Mouse (Mus musculus): ENCODE data around the gene Olfr654. TPM values are rescaled to one million over a fixed set of nuclear protein-coding genes. Genes with fewer than 3 reads are reported as not detected.

Olfr654 gene
- total RNA-seq (2014; fragmentation: Nextera tagmentation): not detected in 2 replicates
- not detected in 2 replicates for total RNA-seq (2017)

DNA sequence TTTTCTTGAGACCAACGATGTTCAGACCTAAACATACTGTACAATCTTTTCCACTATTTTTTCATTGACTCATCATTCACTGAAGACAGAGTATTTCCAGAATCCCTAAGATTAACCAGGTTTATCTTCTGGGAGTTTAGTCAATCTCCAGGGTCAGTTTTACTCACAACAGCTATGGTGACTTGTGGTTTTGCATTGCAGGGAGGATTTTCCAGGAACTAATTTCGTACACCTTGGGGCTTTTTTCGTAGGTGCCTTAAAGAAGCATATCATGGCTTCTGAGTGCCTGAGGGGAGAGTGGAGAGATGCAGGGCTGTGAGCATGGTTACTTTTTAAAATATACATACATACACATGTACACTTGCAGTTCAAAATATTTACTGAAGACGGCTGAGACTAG lies at the start of gene Olfr654:
TSS of gene Olfr654 (plus strand) at position 301 of the 400 bp plus-strand sequence.
- no peak for ATAC-seq (replicated peaks; ENCODE audit: poor library complexity, severe bottlenecking)

DNA sequence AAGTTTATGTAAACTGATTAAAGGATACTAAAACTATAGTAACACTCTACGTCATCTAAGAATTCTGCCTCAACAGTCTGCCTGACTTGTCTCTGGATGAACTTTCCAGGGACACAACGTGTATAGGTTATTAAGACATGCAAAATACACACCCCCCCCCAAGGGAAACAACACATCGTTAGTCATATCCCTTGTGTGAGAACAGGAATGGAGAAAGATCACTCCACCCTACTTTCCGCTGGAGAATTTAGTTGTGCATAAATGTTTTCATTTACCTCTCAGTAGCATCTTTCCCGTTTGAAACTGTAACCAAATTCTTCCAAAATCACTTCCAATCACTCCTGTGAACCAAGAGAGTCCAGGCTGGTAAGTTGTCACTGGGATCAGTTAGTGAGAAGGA lies 37.0 kb upstream of the Olfr654 start, which contains the start of gene Olfr651:
TSS of gene Olfr651 (plus strand) at position 301 of the 400 bp plus-strand sequence.
- ATAC-seq (replicated peaks; ENCODE audit: poor library complexity, severe bottlenecking): no peak

DNA sequence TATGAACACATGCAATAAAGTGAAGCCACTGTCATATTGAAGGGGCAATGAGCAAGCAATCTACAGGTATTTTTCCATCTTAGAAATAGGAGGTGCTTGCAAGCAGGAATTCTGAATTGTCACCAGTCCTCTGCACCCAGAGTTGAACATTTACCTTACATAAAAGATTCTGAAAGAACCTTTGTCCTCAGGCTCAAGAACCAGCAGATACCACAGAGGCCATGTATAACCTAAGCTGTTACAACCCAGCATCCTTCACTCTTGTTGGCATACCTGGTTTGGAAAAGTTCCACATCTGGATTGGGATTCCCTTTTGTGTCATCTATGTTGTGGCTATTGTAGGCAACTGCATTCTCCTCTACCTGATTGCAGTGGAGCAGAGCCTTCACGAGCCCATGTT lies 34.1 kb upstream of the Olfr654 start:
- ATAC-seq (replicated peaks; ENCODE audit: poor library complexity, severe bottlenecking): no peak

DNA sequence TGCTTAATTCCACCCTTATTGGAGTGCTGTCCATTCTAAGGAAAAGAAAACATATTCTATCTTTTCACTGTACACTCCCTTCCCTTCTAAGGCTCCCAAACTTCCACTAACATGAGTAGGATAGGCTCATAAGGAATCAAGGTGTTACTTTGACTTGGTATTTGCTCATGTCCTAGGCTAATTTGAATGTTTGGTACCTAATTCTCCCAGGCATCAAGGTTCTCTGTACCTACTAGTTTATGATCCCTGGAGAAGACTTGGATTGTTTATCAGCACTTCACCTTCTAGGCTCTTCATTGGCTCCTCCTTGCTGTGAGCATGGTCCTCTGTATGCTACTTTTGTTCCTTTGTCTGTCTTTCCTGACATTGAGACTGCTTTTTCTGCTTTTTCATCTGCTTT lies 26.2 kb upstream of the Olfr654 start, which contains the start of gene Olfr652:
TSS of gene Olfr652 (plus strand) at position 301 of the 400 bp plus-strand sequence.
- ATAC-seq (replicated peaks; ENCODE audit: poor library complexity, severe bottlenecking): no peak

DNA sequence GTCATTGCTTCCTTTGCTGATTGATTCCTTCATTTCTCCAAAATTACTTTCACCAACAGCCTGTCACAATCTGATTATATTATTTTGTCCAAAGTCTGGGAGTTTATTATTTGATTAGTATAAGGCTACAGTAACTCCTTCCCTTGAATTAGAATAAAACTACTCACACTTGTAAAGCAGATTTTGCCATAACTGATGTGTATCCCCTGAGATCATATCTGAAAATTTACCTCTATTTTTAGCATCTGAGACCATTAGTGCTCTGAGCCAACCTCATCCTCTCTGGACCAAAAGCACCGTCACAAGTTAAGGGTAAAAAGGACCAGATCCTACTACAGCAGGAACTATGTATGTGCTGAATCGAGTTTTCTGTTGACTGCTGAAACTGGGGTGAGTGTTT lies 9.8 kb upstream of the Olfr654 start, which contains the start of gene Olfr653:
TSS of gene Olfr653 (plus strand) at position 301 of the 400 bp plus-strand sequence.
- ATAC-seq (replicated peaks; ENCODE audit: poor library complexity, severe bottlenecking): no peak

DNA sequence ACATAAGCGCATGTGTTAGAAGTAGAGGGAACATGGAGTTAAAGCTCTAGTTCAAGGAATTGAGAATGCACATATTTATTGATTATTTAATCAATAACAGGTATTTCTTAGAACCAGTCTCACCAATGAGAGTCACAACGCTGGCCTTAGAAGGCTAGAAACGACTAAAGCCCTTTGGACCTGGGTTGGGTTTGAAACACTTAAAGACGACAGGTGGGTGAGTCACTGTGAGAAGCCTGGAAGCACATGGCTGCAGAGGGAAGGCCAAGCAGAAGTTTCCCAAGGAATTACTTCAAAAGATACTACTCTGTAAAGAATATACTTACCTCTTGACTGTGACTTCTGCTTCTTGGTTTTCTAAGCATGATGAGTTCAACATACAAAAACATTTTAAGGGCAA lies 6.0 kb upstream of the Olfr654 start:
- ATAC-seq (replicated peaks; ENCODE audit: poor library complexity, severe bottlenecking): no peak

DNA sequence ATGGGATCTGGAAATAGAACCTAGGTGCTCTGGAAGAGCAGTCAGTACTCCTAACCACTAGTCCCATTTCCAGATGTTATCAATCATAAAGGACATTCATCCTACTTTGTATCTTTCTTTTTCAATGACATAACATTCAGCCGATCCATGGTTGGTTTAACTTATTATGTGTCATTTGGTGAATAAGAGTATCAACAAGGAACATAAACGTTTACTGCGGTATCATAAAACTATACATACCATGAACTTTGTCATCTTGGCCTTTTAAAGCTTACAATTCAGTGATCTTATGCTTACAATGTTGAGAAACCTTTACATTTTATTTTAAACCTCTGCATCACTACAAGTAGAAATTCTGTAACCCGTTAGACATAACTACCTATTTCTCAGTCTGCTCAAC lies 5.4 kb upstream of the Olfr654 start:
- no peak for ATAC-seq (replicated peaks; ENCODE audit: poor library complexity, severe bottlenecking)

DNA sequence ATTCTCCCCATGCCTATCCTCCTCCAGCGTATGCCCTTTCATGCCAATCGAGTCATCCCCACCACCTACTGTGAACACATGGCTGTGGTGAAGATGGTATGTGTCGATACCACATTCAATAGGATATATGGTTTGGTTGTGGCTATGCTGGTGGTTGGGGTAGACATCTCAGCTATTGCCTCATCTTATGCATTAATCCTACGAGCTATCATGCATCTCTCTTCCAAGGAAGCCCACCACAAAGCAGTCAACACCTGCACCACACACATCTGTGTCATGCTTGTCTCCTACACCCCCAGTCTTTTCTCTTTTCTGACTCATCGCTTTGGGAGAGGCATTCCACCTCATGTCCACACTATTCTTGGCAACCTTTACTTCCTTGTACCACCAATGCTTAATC lies 1.4 kb downstream of the Olfr654 start:
- no peak for ATAC-seq (replicated peaks; ENCODE audit: poor library complexity, severe bottlenecking)

DNA sequence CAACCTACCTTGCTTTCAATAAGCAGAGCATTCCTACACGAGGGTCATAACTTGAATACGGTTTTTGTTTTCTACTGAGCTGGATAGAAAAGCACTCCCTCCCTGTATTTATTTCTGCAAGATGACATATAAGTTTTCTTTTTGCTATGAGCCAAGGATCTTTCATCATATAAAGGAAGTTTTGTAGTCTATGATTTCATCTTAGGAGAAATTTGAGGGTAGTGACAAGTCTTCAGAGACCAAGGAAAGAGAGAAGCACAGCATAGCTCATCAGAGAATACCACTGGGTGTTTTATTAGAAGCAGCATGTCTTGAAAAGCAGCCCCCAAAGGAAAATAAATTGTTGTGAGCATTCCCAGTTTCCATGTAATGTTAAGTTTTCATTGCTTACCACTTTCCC lies 14.9 kb downstream of the Olfr654 start, which contains the start of gene Olfr655:
TSS of gene Olfr655 (minus strand) at position 101 of the 400 bp plus-strand sequence.
- ATAC-seq (replicated peaks; ENCODE audit: poor library complexity, severe bottlenecking): no peak

DNA sequence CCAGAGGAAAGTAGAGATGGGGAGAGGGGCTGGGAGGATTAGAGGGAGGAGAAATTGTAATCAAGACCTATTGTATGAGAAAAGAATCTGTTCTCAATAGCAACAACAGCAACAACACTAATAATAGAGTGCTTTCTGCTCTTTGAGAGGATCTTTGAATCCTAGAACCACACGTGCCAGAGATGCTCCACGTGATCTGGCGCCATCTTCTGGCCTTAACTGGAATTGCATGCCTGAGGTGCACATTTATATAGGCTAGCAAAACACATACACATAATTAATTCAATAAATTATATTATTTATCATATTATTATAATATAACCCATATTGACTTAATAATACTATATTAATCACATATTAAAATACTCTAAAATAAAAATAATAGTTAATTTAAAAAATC lies 16.3 kb downstream of the Olfr654 start:
- ATAC-seq (replicated peaks; ENCODE audit: poor library complexity, severe bottlenecking): peak; percentile 91

DNA sequence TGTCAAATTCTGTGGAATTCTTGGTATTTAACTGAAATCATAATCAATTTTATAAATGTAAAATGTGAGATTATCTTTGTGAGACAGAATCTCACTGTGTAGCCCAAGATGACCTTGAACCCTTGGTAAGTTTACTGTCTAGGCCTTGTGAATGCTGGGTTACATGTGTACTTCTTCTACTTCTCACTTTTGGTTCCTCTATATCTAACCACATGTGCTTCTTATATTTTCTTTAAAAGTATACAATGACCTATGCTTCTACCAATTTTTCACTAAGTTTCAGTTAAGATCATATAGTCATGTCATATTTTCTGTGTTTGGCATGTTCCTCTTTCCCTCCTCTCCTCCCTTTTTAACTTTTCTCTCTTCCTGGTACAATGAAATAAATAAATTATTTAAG lies 17.9 kb downstream of the Olfr654 start:
- ATAC-seq (replicated peaks; ENCODE audit: poor library complexity, severe bottlenecking): peak; percentile 89

DNA sequence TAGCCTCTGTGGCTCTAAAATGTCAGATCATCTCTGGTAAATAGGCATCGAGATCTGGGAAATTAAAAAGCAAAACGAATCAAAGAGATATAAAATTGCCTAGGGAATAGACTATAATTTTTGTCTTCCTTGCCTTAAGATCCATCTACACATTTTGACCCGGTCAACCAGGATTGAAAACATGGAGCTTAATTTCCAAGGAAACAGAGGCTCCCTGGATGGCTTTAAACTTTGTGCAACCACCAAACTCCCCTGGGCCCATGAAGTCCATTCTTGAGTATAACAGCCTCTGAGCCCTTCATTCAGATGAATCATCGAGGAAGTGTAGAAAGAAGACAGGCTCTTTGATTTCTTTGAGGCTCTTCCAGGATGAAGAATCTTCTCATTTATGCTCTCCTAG lies 26.8 kb downstream of the Olfr654 start, which contains the start of gene Olfr656:
TSS of gene Olfr656 (plus strand) at position 301 of the 400 bp plus-strand sequence.
- ATAC-seq (replicated peaks; ENCODE audit: poor library complexity, severe bottlenecking): no peak

DNA sequence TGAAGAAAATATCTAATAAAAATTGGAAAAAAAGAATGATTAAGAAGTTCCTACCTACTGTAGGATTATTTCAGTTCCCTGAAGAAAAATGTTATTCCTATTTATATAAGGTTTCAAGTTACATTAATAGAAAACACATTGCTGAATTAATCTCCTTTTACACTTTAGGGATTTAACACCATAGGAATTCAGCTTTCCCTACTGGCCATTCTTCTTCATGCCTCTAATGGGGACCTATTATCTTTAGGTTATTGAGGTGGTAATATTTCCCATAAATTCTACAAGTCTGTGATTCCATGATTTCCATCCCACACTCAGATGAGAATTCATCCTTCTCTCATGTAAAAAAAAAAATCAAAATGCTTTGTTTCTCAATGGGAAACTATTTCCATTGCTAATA lies 37.7 kb downstream of the Olfr654 start, which contains the start of gene Olfr657:
TSS of gene Olfr657 (plus strand) at position 301 of the 400 bp plus-strand sequence.
- no peak for ATAC-seq (replicated peaks; ENCODE audit: poor library complexity, severe bottlenecking)

Other genes starting within 250 kb of the Olfr654 start
- 15.1 and 19.1 TPM in 2 replicates for gene Trim12c, start 233.7 kb upstream of the Olfr654 start, total RNA-seq (2014; fragmentation: Nextera tagmentation)
- 30.2 and 30.8 TPM in 2 replicates for gene Trim12c, start 233.7 kb upstream of the Olfr654 start, total RNA-seq (2017)
- gene Trim30b, start 217.1 kb upstream of the Olfr654 start, total RNA-seq (2014; fragmentation: Nextera tagmentation): 0.15 TPM in 1 of 2 replicates, not detected in the other
- 0.77 and 1.5 TPM in 2 replicates for gene Trim30b, start 217.1 kb upstream of the Olfr654 start, total RNA-seq (2017)
- 2.4 TPM in 1 of 2 replicates, not detected in the other for gene Trim30c, start 186.2 kb upstream of the Olfr654 start, total RNA-seq (2014; fragmentation: Nextera tagmentation)
- 0.69 TPM in 1 of 2 replicates, not detected in the other for gene Trim30c, start 186.2 kb upstream of the Olfr654 start, total RNA-seq (2017)
- 42.3 and 46.7 TPM in 2 replicates for gene Trim30a, start 121.8 kb upstream of the Olfr654 start, total RNA-seq (2014; fragmentation: Nextera tagmentation)
- gene Trim30a, start 121.8 kb upstream of the Olfr654 start, total RNA-seq (2017): 29.0 and 37.9 TPM in 2 replicates
- 7.4 and 10.6 TPM in 2 replicates for gene Trim30d, start 79.2 kb upstream of the Olfr654 start, total RNA-seq (2014; fragmentation: Nextera tagmentation)
- 6.2 and 13.4 TPM in 2 replicates for gene Trim30d, start 79.2 kb upstream of the Olfr654 start, total RNA-seq (2017)
- not detected in 2 replicates for gene Olfr651, start 36.9 kb upstream of the Olfr654 start, total RNA-seq (2014; fragmentation: Nextera tagmentation)
- gene Olfr651, start 36.9 kb upstream of the Olfr654 start, total RNA-seq (2017): not detected in 2 replicates
- not detected in 2 replicates for gene Olfr652, start 26.1 kb upstream of the Olfr654 start, total RNA-seq (2014; fragmentation: Nextera tagmentation)
- not detected in 2 replicates for gene Olfr652, start 26.1 kb upstream of the Olfr654 start, total RNA-seq (2017)
- gene Olfr653, start 9.7 kb upstream of the Olfr654 start, total RNA-seq (2014; fragmentation: Nextera tagmentation): not detected in 2 replicates
- gene Olfr653, start 9.7 kb upstream of the Olfr654 start, total RNA-seq (2017): not detected in 2 replicates
- gene Olfr655, start 14.8 kb downstream of the Olfr654 start, total RNA-seq (2014; fragmentation: Nextera tagmentation): not detected in 2 replicates
- gene Olfr655, start 14.8 kb downstream of the Olfr654 start, total RNA-seq (2017): 0.17 TPM in 1 of 2 replicates, not detected in the other
- gene Olfr656, start 26.9 kb downstream of the Olfr654 start, total RNA-seq (2014; fragmentation: Nextera tagmentation): not detected in 2 replicates
- not detected in 2 replicates for gene Olfr656, start 26.9 kb downstream of the Olfr654 start, total RNA-seq (2017)
- gene Olfr657, start 37.8 kb downstream of the Olfr654 start, total RNA-seq (2014; fragmentation: Nextera tagmentation): not detected in 2 replicates
- gene Olfr657, start 37.8 kb downstream of the Olfr654 start, total RNA-seq (2017): not detected in 2 replicates
- 0.13 TPM in 1 of 2 replicates, not detected in the other for gene Olfr658, start 60.3 kb downstream of the Olfr654 start, total RNA-seq (2014; fragmentation: Nextera tagmentation)
- gene Olfr658, start 60.3 kb downstream of the Olfr654 start, total RNA-seq (2017): 0.17 and 0.36 TPM in 2 replicates
- gene Olfr659, start 79.7 kb downstream of the Olfr654 start, total RNA-seq (2014; fragmentation: Nextera tagmentation): not detected in 2 replicates
- not detected in 2 replicates for gene Olfr659, start 79.7 kb downstream of the Olfr654 start, total RNA-seq (2017)
- gene Olfr661, start 99.5 kb downstream of the Olfr654 start, total RNA-seq (2014; fragmentation: Nextera tagmentation): not detected in 2 replicates
- gene Olfr661, start 99.5 kb downstream of the Olfr654 start, total RNA-seq (2017): not detected in 2 replicates
- gene Usp17le, start 190.4 kb downstream of the Olfr654 start, total RNA-seq (2014; fragmentation: Nextera tagmentation): not detected in 2 replicates
- not detected in 2 replicates for gene Usp17le, start 190.4 kb downstream of the Olfr654 start, total RNA-seq (2017)